Mouse (Mus musculus): ENCODE results near the gene Klk1b27. TPM values are rescaled to one million over a fixed set of nuclear protein-coding genes. Genes with fewer than 3 reads are reported as not detected.
"Not testable (repeated sequence)": the region's sequence is repeated elsewhere in the genome, so short reads cannot be mapped to it uniquely, and the experiment has no call there.

The Klk1b27 gene
- polyA plus RNA-seq (2012; ENCODE audit: insufficient read depth, low replicate concordance): not detected in 2 replicates

- H3K4me1 ChIP-seq; H3K4me3 ChIP-seq (replicated peaks); H3K27me3 ChIP-seq (replicated peaks); H3K9me3 ChIP-seq; H3K36me3 ChIP-seq (replicated peaks; ENCODE audit: low read length): not testable (repeated sequence)
Observed at GRCm38 (mm10) chr7:44051990-44052389, at the start of gene Klk1b27. Gene Klk1b27 (plus strand): TSS chr7:44052290.

- Histone ChIP-seq H3K4me3 (replicated peaks) (no peak overlapping the region), H3K27me3 (replicated peaks) (no peaks in the 10 kb centered on the region), H3K9me3 (no peaks in the 10 kb centered on the region), H3K4me1 (0 out of 2 replicates have a peak, but pooled peaks cover 4% of the 10 kb centered on the region), H3K36me3 (replicated peaks; ENCODE audit: low read length) (no peaks in the 10 kb centered on the region)
- TF ChIP-seq GATA1 (IDR thresholded peaks at IDR 0.05; ENCODE audit: borderline replicate concordance, low read length) (no peak), FLI1 (IDR thresholded peaks at IDR 0.05; ENCODE audit: low read length) (no peak)
Observed at GRCm38 (mm10) chr7:44004847-44005246, 47.2 kb upstream of the Klk1b27 start.

GRCm38 (mm10) chr7:44011868-44012267, 40.2 kb upstream of the Klk1b27 start, which contains the start of gene Klk1b26:
Gene Klk1b26 (plus strand): TSS chr7:44012168.
- not testable (repeated sequence) for H3K27me3 ChIP-seq (replicated peaks); H3K36me3 ChIP-seq (replicated peaks; ENCODE audit: low read length); H3K4me1 ChIP-seq; H3K9me3 ChIP-seq; H3K4me3 ChIP-seq (replicated peaks)

GRCm38 (mm10) chr7:44014666-44015065, 37.4 kb upstream of the Klk1b27 start:
- not testable (repeated sequence) for H3K4me3 ChIP-seq (replicated peaks); H3K27me3 ChIP-seq (replicated peaks); H3K4me1 ChIP-seq; H3K36me3 ChIP-seq (replicated peaks; ENCODE audit: low read length); H3K9me3 ChIP-seq

- H3K4me1 ChIP-seq: no peaks in the 10 kb centered on the region
- no peak for TF ChIP-seq FLI1 (IDR thresholded peaks at IDR 0.05; ENCODE audit: low read length)
- TF ChIP-seq GATA1 (IDR thresholded peaks at IDR 0.05; ENCODE audit: borderline replicate concordance, low read length): no peak
- no peaks in the 10 kb centered on the region for H3K36me3 ChIP-seq (replicated peaks; ENCODE audit: low read length)
- H3K9me3 ChIP-seq: no peaks in the 10 kb centered on the region
- H3K4me3 ChIP-seq (replicated peaks): no peak overlapping the region
- H3K27me3 ChIP-seq (replicated peaks): no peaks in the 10 kb centered on the region
Observed at GRCm38 (mm10) chr7:44015071-44015470, 37.0 kb upstream of the Klk1b27 start.

- no peaks in the 10 kb centered on the region for H3K27me3 ChIP-seq (replicated peaks)
Observed at GRCm38 (mm10) chr7:44072117-44072516, 20.0 kb downstream of the Klk1b27 start.

GRCm38 (mm10) chr7:44077703-44078102, 25.6 kb downstream of the Klk1b27 start:
- no peak for TF ChIP-seq GATA1 (IDR thresholded peaks at IDR 0.05; ENCODE audit: borderline replicate concordance, low read length)
- no peak for TF ChIP-seq FLI1 (IDR thresholded peaks at IDR 0.05; ENCODE audit: low read length)
- Histone ChIP-seq H3K4me3 (replicated peaks) (no peak overlapping the region), H3K27me3 (replicated peaks) (no peaks in the 10 kb centered on the region), H3K9me3 (no peaks in the 10 kb centered on the region), H3K36me3 (replicated peaks; ENCODE audit: low read length) (no peaks in the 10 kb centered on the region), H3K4me1 (no peaks in the 10 kb centered on the region)

More at GRCm38 (mm10) chr7:44072117-44072516, 20.0 kb downstream of the Klk1b27 start:
- no peaks in the 10 kb centered on the region for H3K4me1 ChIP-seq
- no peaks in the 10 kb centered on the region for H3K36me3 ChIP-seq (replicated peaks; ENCODE audit: low read length)
- no peak overlapping the region for H3K4me3 ChIP-seq (replicated peaks)
- TF ChIP-seq FLI1 (IDR thresholded peaks at IDR 0.05; ENCODE audit: low read length): no peak
- no peak for TF ChIP-seq GATA1 (IDR thresholded peaks at IDR 0.05; ENCODE audit: borderline replicate concordance, low read length)
- H3K9me3 ChIP-seq: peaks cover 3% of the 10 kb centered on the region

- H3K9me3 ChIP-seq: no peaks in the 10 kb centered on the region
- no peak overlapping the region for H3K4me3 ChIP-seq (replicated peaks)
- H3K36me3 ChIP-seq (replicated peaks; ENCODE audit: low read length): no peaks in the 10 kb centered on the region
- no peaks in the 10 kb centered on the region for H3K4me1 ChIP-seq
- no peaks in the 10 kb centered on the region for H3K27me3 ChIP-seq (replicated peaks)
- no peak for TF ChIP-seq FLI1 (IDR thresholded peaks at IDR 0.05; ENCODE audit: low read length)
- no peak for TF ChIP-seq GATA1 (IDR thresholded peaks at IDR 0.05; ENCODE audit: borderline replicate concordance, low read length)
Observed at GRCm38 (mm10) chr7:44096111-44096510, 44.0 kb downstream of the Klk1b27 start.

GRCm38 (mm10) chr7:44102028-44102427, 49.9 kb downstream of the Klk1b27 start, which contains the start of gene Klk1b21:
Gene Klk1b21 (plus strand): TSS chr7:44102328.
- not testable (repeated sequence) for H3K9me3 ChIP-seq; H3K36me3 ChIP-seq (replicated peaks; ENCODE audit: low read length); H3K4me1 ChIP-seq; H3K27me3 ChIP-seq (replicated peaks); H3K4me3 ChIP-seq (replicated peaks)

Other genes with a start within 250 kb of the Klk1b27 start
- not detected in 2 replicates for gene Klk7, start 241.0 kb upstream of the Klk1b27 start, polyA plus RNA-seq (2012; ENCODE audit: insufficient read depth, low replicate concordance)
- gene Klk6, start 227.8 kb upstream of the Klk1b27 start, polyA plus RNA-seq (2012; ENCODE audit: insufficient read depth, low replicate concordance): not detected in 2 replicates
- not detected in 2 replicates for gene Klk5, start 210.3 kb upstream of the Klk1b27 start, polyA plus RNA-seq (2012; ENCODE audit: insufficient read depth, low replicate concordance)
- not detected in 2 replicates for gene Klk4, start 171.1 kb upstream of the Klk1b27 start, polyA plus RNA-seq (2012; ENCODE audit: insufficient read depth, low replicate concordance)
- not detected in 2 replicates for gene Klk15, start 118.5 kb upstream of the Klk1b27 start, polyA plus RNA-seq (2012; ENCODE audit: insufficient read depth, low replicate concordance)
- not detected in 2 replicates for gene Klk1b8, start 101.6 kb upstream of the Klk1b27 start, polyA plus RNA-seq (2012; ENCODE audit: insufficient read depth, low replicate concordance)
- gene Klk1b1, start 85.5 kb upstream of the Klk1b27 start, polyA plus RNA-seq (2012; ENCODE audit: insufficient read depth, low replicate concordance): not detected in 2 replicates
- gene Klk1b9, start 76.2 kb upstream of the Klk1b27 start, polyA plus RNA-seq (2012; ENCODE audit: insufficient read depth, low replicate concordance): not detected in 2 replicates
- gene Klk1b11, start 56.4 kb upstream of the Klk1b27 start, polyA plus RNA-seq (2012; ENCODE audit: insufficient read depth, low replicate concordance): not detected in 2 replicates
- not detected in 2 replicates for gene Klk1b26, start 40.1 kb upstream of the Klk1b27 start, polyA plus RNA-seq (2012; ENCODE audit: insufficient read depth, low replicate concordance)
- not detected in 2 replicates for gene Klk1b21, start 50.0 kb downstream of the Klk1b27 start, polyA plus RNA-seq (2012; ENCODE audit: insufficient read depth, low replicate concordance)
- gene Klk1b22, start 60.4 kb downstream of the Klk1b27 start, polyA plus RNA-seq (2012; ENCODE audit: insufficient read depth, low replicate concordance): not detected in 2 replicates
- not detected in 2 replicates for gene Klk1b16, start 84.5 kb downstream of the Klk1b27 start, polyA plus RNA-seq (2012; ENCODE audit: insufficient read depth, low replicate concordance)
- gene Klk1b24, start 135.9 kb downstream of the Klk1b27 start, polyA plus RNA-seq (2012; ENCODE audit: insufficient read depth, low replicate concordance): not detected in 2 replicates
- gene Klk1b3, start 145.9 kb downstream of the Klk1b27 start, polyA plus RNA-seq (2012; ENCODE audit: insufficient read depth, low replicate concordance): not detected in 2 replicates
- not detected in 2 replicates for gene Klk1b4, start 155.1 kb downstream of the Klk1b27 start, polyA plus RNA-seq (2012; ENCODE audit: insufficient read depth, low replicate concordance)
- gene Klk1b5, start 163.7 kb downstream of the Klk1b27 start, polyA plus RNA-seq (2012; ENCODE audit: insufficient read depth, low replicate concordance): not detected in 2 replicates
- gene Klk1, start 173.1 kb downstream of the Klk1b27 start, polyA plus RNA-seq (2012; ENCODE audit: insufficient read depth, low replicate concordance): not detected in 2 replicates
- not detected in 2 replicates for gene Gm36864, start 183.9 kb downstream of the Klk1b27 start, polyA plus RNA-seq (2012; ENCODE audit: insufficient read depth, low replicate concordance)
- not detected in 2 replicates for gene 1700028J19Rik, start 194.4 kb downstream of the Klk1b27 start, polyA plus RNA-seq (2012; ENCODE audit: insufficient read depth, low replicate concordance)
- 90.5 and 96.5 TPM in 2 replicates for gene 2410002F23Rik, start 194.4 kb downstream of the Klk1b27 start, polyA plus RNA-seq (2012; ENCODE audit: insufficient read depth, low replicate concordance)
- gene Acp4, start 205.1 kb downstream of the Klk1b27 start, polyA plus RNA-seq (2012; ENCODE audit: insufficient read depth, low replicate concordance): not detected in 2 replicates
- not detected in 2 replicates for gene Gm15517, start 209.2 kb downstream of the Klk1b27 start, polyA plus RNA-seq (2012; ENCODE audit: insufficient read depth, low replicate concordance)

Data from megakaryocyte, embryonic 14.5 days (primary cell).